Mouse (Mus musculus) kidney, postnatal 10 days (tissue): ENCODE results near the gene Crybg1.
"Not testable (repeated sequence)": the region's sequence is repeated elsewhere in the genome, so short reads cannot be mapped to it uniquely, and the experiment has no call there.

Experiments used
- DNase-seq: peaks from one replicate; pipeline ENCODE4 v3.0.0; 2021; ENCODE audit warnings: mixed read lengths

Crybg1 gene

DNA sequence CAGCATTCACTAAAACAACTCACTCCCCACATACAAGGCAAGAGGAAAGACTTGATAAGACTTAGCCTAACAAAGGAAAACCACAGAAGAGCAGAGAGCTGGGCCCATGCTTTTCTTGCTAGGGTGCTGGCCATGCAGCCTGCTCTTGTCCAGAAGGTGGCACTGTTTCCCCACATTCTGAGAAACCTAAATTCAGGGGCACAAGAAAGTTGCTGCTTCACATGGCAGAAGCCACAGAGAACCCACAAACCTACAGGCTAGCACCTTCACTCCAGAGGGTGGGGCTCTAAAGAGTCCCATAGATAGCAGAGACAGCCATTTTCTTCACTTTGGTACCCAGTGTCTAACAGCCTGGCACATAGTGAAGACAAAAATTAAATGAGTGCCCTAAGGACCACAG, 194.7 kb downstream of the Crybg1 start:
- DNase-seq: peak; percentile 71

DNA sequence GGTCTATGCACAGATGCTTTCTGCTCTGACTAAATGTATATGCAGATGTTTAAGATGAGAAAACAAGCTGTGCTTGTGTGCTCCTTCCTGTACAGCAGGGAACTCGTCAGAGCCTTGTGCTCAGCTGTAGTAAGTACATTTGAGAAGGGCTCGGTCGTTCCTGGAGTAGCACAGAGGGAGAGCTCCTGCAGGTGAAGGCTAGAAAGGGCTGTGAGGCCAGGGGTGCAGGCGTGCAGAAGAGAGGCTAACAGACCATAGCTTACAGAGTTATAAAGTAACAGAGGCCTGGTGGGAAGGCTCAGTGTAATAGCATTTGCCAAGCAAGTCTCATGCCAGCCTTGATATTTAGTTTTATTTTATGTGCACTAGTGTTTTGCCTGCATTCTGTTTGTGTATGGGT, 203.2 kb downstream of the Crybg1 start:
- DNase-seq: peak; percentile 30

DNA sequence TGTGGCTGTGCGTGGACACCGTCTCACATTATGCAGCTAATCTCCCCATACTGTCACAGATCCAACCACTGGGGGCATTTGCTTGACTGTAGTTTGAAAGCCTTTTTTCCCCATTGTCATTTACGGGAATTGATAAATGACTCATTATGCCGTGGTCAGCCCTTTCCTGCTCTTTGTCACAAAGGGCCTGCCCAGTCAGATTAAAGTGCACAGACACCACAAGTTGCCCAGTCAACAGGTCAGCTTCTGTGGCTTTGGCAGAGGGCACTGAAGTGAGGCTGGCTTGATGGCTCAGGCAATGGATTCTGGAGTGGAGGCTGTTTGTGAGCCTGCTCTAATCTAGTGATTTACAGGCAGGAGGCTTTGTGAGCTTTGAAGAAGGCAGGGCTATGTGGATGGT, 204.9 kb downstream of the Crybg1 start:
- no peak for DNase-seq

DNA sequence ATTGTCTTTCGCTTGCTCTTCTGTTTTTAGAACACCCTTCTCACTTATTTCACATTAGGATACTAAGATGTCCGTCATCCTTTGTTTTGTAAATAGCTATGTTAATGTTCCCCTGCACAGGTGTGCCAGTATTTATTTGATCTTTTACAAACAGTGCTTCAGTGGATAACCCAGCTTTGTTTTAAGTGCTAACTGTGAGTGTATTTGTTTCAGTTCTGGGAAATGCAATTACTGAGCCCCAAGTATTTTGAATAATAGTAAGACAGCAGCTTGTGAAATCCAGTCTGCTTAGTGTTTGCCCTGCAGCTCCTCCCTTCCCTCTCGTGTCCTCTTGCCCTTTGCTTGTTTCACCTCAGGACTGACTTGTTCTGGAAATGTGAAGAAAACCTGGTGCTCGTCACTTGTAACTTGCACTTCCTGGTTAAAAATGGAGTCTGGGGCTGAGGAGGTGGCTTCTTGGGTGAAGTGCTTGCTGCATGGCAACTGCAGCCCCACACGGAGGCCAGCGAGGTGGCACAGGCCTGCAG, 209.5 kb downstream of the Crybg1 start:
- DNase-seq: no peak

DNA sequence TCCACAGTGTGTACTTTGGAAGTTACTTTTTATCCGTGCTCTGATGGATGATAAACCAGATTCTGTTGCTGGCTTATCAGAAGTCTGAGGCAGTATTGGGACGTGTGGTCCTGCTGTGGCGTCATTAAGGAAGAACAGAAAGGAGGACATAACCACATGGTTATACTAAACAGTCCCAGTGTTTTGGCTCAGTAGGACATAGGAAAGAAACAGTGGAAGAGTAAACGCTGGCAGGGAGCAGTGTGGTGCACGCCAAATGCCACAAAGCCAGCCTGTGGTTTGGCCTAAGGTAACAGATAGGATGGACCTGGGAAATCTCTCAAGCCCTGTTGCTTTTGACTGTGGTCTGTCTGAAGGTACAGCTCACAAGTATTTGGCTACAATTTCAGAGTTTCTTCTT, 220.1 kb downstream of the Crybg1 start:
- no peak for DNase-seq

DNA sequence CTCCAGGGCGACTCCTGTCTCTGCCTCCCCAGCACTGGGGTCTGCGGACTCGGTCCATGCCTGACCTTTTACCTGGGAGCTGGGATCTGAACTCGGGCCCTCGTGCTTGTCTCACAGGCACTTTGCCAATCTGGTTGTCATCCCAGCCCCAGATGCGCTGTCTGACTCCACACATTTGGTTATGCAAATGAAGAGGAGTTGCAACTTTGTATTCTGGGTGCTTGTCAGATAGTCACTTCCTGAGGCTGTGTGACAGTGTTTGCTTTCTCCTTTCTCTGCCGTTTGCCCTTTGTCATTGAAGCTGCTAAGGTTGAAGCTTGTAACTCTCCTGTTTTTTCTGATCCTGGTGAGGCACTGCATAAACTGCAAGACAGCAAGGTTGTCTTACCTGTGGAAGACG, 220.9 kb downstream of the Crybg1 start:
- DNase-seq: no peak

DNA sequence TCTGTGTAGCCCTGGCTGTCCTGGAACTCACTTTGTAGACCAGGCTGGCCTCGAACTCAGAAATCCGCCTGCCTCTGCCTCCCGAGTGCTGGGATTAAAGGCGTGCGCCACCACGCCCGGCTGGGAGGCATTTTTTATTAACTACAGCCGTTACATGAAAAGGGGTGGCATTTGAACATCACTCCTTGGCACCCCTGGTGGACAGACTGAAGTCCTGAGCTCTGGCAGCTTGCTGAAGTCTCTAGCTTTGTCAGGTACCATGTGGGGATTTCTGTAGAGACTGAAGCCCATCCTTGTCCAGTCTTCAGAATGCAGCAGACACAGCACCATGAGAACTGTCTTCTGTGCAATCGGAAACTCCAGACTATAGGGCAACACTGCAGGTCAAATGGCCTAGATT, 222.9 kb downstream of the Crybg1 start:
- DNase-seq: not testable (repeated sequence)

DNA sequence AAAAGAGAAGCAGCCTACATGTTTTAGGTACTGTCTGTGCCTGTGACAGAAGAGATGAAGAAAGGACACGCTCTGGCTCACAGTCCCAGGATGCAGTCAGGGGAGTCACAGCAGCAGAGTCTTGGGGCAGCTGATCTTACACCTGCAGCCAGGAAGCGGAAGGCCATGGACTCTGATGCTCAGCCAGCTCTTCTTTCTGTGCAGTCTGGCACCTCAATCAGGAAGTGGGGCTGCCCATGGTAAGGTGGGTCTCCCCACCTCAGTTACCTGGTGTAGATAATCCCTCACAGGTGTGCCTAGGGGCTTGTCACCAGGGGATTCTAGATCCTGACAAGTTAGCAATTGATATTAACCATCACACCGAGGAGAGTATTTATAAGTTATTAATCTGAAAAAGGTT, 225.6 kb downstream of the Crybg1 start:
- DNase-seq: no peak

DNA sequence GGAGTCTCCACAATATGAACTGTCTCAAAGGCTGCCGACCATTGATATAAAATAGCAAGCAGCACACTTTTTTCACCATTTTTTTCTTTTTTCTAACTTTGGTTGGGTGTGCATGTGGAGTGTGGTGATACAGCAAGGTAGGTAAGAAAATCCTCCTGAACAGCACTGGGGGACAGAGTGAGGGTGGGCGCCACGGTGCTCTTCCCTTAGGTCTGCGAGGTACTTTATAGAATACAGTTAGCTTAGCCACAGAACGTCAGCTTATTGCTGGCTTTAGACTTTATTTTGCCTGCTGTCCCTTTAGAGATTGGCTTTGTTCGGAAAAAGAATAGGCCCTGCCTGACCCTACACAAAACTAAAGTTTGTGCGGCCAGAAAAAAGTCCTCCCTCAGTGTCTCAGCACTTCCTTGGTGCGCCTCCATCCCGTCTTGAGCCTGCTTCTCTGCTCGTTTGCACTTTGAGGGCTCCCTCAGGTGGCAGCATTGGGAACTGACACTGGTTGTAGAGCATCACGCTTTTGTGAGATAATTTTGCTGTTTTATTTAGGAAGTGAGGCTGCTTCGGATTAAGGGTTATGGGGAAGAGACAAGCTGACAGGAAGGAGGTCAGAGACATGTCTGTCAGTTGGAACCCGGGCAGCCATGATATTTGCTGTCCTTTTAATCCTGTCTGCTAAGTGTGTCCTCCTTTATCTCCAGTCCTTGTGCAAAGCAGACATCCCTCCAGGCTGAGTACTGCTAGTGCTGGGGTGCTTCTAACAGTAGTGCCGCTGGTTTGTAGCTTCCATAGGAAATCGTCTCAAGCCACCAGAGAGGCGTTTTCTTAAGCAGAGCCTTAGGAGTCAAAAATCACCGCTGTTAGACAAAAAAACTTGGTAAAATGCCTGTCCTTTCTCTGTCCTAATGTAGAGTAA, 229.7 kb downstream of the Crybg1 start:
- peak; percentile 93 for DNase-seq

DNA sequence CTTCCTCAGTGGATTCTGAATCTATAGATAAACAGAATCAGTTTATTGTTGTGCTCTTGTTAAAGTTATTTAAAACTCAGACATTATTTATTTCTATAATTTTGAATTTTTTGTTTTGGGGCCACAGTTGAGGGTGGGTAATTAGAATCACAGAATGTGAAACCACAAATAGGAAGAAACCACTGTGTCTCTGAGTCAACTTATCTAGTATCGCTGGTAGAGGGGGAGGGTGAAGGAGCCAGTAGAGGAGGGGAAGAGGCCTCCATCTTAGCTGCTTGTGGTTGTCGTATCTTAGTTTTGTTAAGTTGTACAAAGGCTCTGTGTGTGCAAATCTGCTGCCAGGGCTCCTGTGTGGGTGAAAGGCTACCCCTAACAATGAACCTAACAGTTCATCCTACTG, 231.9 kb downstream of the Crybg1 start:
- DNase-seq: no peak

DNA sequence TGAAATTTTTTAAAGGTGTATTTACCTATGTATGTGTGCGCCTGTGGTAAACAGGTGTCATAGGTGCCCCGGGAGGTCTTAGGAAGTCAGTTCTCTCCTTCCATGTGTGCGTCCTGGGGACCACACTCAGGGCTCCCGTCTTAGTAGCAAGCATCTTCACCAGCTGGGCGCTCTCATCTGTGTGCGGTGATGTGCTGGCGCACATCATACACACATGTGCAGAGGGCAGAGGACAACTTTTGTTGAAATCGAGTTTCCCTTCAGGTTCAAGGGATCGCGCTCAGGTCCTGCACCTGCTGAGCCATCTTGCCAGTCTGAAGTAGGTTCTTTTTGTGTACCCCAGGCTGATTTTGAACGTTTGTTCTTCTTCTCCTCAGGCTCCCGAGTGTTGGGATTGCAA, 232.5 kb downstream of the Crybg1 start:
- no peak for DNase-seq

DNA sequence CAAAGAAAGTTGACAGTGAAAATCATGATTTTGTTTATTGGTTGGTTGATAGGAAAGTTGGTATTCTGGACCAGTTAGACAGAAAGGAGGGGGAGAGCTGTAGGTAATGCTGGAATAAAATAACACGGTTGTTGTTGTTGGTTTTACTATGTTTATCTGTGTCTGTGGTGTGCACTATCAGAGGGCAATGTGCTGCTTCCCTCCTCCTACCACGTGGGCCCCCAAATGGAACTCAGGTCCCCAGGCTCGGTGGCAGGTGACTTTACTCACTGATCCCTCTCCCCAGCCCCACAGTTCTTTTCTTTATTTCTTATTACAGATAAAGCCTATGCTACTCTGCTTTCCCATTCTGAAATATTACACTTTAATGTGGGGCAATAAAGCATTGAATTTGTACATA, 236.4 kb downstream of the Crybg1 start:
- no peak for DNase-seq

DNA sequence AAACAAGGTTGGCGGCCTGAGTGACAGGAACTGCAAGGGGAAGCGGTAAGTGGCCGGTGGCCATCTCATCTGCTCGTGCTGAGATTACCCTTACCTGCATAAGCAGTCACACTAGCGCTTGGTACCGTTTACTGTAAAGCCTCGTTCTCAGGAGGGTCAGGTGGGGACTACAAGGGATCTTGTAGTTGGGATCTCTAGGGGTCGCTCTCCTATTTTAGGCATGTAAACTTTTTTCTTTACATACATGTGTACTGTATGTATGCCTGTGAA, 237.8 kb downstream of the Crybg1 start:
- DNase-seq: no peak

DNA sequence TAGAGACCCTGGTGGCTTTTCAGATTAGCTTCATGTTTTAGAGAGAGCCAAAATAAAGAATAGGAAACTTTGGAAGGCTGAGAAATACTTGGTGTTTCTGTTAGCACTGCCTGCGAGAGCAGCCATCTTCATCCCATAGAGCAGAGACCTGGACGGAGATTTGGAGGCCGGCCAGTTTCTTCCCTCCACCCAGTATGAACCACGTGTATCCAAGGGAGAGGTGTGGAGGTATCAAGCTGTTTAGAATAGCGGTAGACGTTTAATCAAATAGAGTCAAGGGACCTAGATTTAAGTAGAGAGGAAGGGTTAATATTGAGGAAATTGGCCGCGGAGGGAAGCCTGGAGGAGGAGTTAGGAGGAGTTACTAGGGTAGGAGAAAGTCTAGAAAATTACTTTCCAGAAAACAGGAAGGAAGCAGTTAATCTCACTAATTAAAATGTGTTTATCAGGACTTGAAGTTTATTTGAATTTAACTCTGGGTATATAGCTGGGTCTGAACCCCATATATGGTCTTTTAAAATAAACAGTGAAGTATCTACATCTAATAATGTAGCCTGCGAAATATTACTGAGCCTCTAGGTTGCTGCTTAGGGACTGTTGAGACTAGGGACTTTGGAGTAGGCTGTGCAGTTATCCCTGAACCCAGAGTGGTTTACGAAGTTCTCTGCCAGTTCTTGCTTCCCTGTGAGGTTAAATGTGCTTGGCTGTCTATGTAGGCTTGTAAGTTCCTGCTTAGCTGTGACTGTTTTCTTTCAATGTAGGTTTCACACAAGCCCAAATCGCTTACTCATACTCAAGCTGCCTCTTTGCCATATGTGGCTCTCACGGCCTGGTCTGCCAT, 238.4 kb downstream of the Crybg1 start:
- DNase-seq: no peak

DNA sequence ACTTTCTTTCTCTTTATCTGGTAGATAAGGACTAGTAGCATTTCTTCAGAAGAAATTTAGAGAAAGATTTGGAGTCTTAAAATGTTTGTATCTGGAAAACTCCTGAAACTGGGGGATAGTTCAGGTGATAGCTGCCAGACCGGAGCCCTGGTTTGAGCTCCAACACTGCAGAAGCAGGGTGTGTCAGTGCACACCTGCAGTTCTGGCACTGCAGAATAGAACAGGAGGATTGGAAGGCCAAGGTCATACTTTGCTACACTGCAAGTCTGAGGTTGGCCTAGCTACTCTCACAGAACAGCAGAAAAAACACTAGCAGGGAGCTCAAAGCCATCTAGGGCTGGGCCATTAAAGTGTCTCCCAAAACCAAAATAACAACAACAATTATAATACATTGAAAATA, 244.1 kb downstream of the Crybg1 start:
- no peak for DNase-seq

DNA sequence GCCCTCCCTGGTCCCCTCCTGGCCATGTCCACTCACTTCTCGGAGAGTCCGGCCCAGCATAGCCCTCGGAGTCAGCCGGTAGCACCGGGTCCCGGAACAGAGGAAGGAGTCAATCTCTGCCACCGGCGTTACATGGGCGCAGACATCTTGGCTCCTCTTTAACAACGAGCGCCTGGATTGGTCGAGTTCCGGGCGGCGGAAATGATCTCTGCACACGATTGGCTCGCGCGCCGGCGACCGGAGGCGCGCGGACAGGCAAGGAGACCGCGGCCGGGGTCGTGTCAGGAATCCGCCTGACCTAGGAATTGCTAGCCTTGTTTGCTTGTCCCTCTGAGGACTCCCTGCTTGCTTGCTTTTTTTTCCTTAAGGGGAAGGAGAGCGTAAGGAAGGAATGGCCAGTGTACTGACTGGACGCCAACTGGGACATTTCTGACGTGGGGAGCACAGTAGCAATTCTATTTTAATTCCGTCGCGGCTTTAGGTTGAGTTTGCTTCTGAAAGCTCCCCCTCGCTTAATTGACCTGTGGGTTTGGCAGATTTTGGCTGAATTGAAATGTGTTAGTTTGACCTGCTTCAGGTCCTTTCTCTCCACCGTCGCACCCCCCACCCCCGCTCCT, 247.0 kb downstream of the Crybg1 start, which contains the start of the genes Qrsl1 and Rtn4ip1:
TSS of gene Qrsl1 (minus strand) at position 168 of the 617 bp plus-strand sequence.
TSS of gene Rtn4ip1 (plus strand) at position 230 of the 617 bp plus-strand sequence.
- peak; percentile 96 for DNase-seq

DNA sequence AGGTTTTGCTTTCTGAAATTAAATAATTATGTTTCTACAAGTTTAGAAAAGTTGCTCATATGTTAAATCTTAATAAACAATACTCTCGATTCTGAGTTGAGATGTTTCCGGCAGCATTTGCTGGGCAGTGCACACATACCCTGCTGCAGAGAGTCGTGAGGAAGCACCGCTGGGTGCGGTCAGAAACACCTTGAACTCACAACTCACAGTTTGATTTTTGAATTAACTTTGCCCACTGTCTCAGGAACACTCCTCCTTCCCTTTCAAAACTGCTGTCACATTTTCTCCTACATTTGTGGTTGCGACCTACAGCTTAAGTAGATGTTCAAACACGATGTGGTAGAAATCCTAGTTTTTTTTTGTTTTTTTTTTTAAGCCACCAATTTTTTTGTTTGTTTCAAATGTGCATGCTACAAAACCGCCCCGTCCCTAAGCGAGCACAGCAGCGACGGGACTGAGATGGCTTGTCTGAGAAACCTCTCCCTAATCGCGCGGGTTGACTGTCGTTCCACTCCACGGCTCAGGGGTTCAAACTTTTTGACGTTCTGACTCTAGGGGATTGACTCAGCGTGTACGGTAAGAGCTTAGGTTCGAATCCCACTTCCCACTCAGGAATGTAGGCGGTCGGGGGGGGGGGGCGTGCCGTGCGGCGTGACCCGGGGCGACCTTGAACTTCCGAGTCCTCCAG, 247.6 kb downstream of the Crybg1 start:
- no peak for DNase-seq
